Mouse (Mus musculus): ENCODE results near the gene Snrpf. TPM values are rescaled to one million over a fixed set of nuclear protein-coding genes. Genes with fewer than 3 reads are reported as not detected.

Snrpf gene
- polyA plus RNA-seq (2016; fragmentation: Nextera tagmentation; extraction: Ambion mirVana) = 144 and 147 TPM in 2 replicates

DNA sequence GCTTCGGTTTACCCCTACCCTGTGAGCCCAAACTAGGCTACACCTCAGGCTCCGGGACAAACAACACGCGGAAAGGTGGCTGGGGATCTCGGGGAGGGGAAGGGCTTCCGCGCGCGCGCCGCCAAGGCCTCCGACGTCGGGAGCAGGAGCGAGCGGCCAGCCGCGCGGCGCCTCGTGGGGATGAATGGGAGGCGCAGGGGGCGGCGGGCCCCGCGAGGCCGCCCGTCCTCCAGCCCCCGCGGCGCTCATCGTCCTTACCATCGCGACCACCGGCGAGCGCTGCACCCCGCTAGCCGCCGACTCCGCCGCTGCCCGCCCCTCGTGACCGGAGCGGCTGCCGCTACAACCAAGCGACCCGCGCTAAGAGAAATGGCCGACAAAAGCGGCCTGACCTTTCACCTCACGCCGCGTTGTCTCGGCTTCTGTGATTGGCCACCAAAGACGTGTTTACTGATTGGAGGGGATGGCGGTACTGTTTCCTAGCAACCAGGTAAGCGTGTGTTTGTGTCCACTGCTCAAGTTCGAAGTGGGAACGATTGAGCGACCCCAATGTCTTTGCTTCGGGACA is at the start of gene Snrpf:
Gene Snrpf (minus strand): TSS at position 426 of the 568 bp plus-strand sequence.
- Histone ChIP-seq H3K27me3 (no peaks in the 10 kb centered on the region), H3K4me2 (replicated peaks) (peak within 1 kb of the TSS; percentile 85), H3K9ac (peak within 1 kb of the TSS; percentile 78), H3K4me1 (peaks cover 14% of the 10 kb centered on the region), H3K36me3 (peaks cover 14% of the 10 kb centered on the region; the same call in 1 of the 2 replicates), H3K9me3 (no peaks in the 10 kb centered on the region), H3K4me3 (peak within 1 kb of the TSS; percentile 84), H3K27ac (peak within 1 kb of the TSS; percentile 83)
- WGBS = under 1% methylated on average over 63 of the region's 63 CpGs
- ATAC-seq (ENCODE audit: insufficient number of reproducible peaks, insufficient read depth, low FRiP score, low TSS enrichment) = peak; percentile 80

DNA sequence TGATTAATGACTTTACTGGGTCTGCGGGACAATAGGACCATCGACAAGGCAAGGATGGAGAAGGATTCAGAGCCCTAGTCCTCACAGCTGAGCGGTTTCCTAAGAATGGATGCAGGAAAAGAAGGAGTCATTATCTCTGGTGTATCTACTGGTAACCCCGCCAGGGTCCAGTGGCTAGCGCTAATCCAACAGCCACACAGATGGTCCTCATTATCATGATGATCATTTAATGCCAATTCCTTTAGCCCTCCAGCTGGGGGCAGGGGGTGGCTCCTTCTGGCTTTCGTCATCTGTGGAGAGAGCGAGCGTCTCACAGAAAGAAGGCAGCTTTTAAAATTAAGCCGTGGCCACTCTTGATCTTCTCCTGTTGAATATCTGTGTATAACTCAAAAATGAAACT is 46.4 kb upstream of the Snrpf start:
- peaks cover 21% of the 10 kb centered on the region; the same call in 1 of the 2 replicates for H3K27me3 ChIP-seq
- H3K36me3 ChIP-seq = no peaks in the 10 kb centered on the region
- 29% methylated on average over 9 of the region's 9 CpGs for WGBS
- ATAC-seq (ENCODE audit: insufficient number of reproducible peaks, insufficient read depth, low FRiP score, low TSS enrichment) = no peak
- no peak overlapping the region for H3K27ac ChIP-seq
- no peak overlapping the region for H3K9ac ChIP-seq
- H3K4me2 ChIP-seq (replicated peaks) = no peak overlapping the region
- H3K4me1 ChIP-seq = 0 out of 2 replicates have a peak, but pooled peaks cover 8% of the 10 kb centered on the region
- no peak overlapping the region for H3K4me3 ChIP-seq
- H3K9me3 ChIP-seq = no peaks in the 10 kb centered on the region

DNA sequence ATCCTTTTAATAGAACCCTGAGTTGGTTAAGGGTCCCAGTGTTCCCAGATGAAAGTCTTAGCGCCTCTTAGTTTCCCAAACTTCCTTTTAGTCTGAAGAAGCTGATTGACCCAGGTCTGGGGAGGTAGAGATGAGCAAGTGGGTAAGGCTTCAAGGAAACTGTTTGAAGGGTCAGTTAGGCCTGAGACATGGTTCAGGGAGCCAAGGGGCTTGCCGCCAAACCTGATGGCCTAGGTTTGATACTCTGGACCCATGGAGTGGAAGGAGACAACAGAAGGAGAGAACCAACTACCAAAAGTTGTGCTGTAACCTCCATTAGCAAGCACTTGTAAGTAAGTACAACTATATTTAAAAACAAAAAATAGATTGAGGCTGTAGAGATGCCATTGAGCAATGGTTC is 44.5 kb upstream of the Snrpf start:
- no peak overlapping the region for H3K9ac ChIP-seq
- no peaks in the 10 kb centered on the region for H3K4me1 ChIP-seq
- WGBS = 94% methylated on average over 2 of the region's 2 CpGs
- no peak overlapping the region for H3K27ac ChIP-seq
- no peaks in the 10 kb centered on the region for H3K36me3 ChIP-seq
- H3K9me3 ChIP-seq = no peaks in the 10 kb centered on the region
- no peak overlapping the region for H3K4me3 ChIP-seq
- no peak for ATAC-seq (ENCODE audit: insufficient number of reproducible peaks, insufficient read depth, low FRiP score, low TSS enrichment)
- H3K27me3 ChIP-seq = 0 out of 2 replicates have a peak, but pooled peaks cover 8% of the 10 kb centered on the region
- H3K4me2 ChIP-seq (replicated peaks) = no peak overlapping the region

DNA sequence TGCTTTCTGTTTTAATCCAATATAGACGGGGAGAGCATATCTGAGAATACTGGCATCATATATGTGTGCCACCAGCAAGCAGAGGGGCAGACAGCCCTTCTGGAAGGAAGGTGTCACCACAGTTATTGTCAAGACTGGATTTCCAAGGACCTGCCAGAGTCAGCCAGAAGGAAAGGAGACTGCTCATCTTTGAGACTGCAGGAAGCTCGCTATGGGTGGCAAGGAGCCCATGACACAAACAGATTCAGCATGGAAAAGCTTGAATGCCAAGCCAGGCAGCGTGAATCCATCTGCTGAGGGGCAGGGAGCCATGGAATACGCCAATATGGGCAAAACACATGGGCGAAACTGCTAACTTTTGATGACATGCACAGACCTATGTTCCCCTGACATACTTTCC is 44.1 kb upstream of the Snrpf start:
- Histone ChIP-seq H3K27ac (no peak overlapping the region), H3K9me3 (no peaks in the 10 kb centered on the region), H3K9ac (no peak overlapping the region), H3K27me3 (0 out of 2 replicates have a peak, but pooled peaks cover 7% of the 10 kb centered on the region), H3K36me3 (no peaks in the 10 kb centered on the region), H3K4me1 (no peaks in the 10 kb centered on the region), H3K4me3 (no peak overlapping the region), H3K4me2 (replicated peaks) (no peak overlapping the region)
- no peak for ATAC-seq (ENCODE audit: insufficient number of reproducible peaks, insufficient read depth, low FRiP score, low TSS enrichment)
- 84% methylated on average over 5 of the region's 5 CpGs for WGBS

DNA sequence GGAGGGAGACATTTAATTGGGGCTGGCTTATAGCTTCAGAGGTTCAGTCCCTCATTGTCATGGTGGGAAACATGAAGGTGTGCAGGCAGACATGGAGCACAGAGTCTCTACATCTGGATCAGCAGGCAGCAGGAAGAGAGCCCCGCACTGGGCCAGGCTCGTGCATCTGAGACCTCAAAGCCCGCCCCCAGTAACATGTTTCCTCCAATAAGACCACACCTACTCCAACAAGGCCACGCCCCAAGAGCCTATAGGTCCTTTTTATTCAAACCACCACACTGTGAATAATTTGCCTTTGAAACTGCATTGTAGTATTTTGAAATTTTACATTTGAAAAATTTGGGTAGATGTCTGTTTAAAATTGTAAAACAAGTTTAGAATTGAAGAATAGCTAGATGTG is 42.6 kb upstream of the Snrpf start:
- Histone ChIP-seq H3K4me3 (no peak overlapping the region), H3K27ac (no peak overlapping the region), H3K27me3 (no peaks in the 10 kb centered on the region), H3K36me3 (no peaks in the 10 kb centered on the region), H3K9me3 (no peaks in the 10 kb centered on the region), H3K4me1 (no peaks in the 10 kb centered on the region), H3K9ac (no peak overlapping the region), H3K4me2 (replicated peaks) (no peak overlapping the region)
- no peak for ATAC-seq (ENCODE audit: insufficient number of reproducible peaks, insufficient read depth, low FRiP score, low TSS enrichment)
- 72% methylated on average over 4 of the region's 4 CpGs for WGBS

DNA sequence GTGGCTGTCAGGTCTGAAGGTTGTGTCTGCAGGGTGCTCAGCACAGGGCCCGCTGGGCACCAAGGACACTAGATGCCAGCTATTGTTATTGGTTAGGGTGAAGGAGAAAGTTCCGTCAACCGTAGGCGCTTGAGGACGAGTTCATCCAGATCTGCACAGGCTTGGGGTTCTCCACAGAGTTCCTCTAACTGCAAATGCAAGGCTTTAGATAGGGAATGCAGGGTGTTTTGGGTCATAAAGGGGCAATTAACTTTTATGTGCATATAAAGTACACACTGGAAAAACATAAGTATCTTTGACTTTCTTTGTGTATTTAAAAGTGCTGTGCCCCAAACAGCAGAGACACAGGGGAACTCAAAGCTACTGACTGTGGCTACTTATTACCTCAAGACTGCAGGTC is 40.8 kb upstream of the Snrpf start:
- H3K4me1 ChIP-seq = no peaks in the 10 kb centered on the region
- H3K36me3 ChIP-seq = no peaks in the 10 kb centered on the region
- no peaks in the 10 kb centered on the region for H3K9me3 ChIP-seq
- no peak overlapping the region for H3K4me3 ChIP-seq
- no peak overlapping the region for H3K9ac ChIP-seq
- H3K4me2 ChIP-seq (replicated peaks) = no peak overlapping the region
- H3K27me3 ChIP-seq = no peaks in the 10 kb centered on the region
- H3K27ac ChIP-seq = no peak overlapping the region
- 85% methylated on average over 5 of the region's 5 CpGs for WGBS
- no peak for ATAC-seq (ENCODE audit: insufficient number of reproducible peaks, insufficient read depth, low FRiP score, low TSS enrichment)

DNA sequence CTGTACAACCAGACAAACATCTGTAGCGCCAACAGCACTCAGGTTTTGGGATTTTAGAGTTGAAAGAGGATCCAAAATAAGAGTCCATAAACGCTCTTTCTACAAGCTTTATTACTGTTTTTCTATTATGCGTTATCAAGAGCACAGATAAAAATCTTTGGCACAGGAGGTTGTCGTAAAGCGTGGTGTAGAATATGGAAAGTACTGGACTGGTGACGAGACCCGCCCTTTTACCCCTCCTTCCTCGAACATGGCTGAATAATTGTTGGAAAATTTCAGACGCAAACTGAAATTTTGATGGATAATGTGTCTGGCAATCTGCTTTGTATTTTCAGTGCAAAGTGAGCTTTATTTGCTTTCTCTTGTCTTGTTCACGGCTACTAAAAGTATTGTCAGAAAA is 34.6 kb upstream of the Snrpf start:
- ATAC-seq (ENCODE audit: insufficient number of reproducible peaks, insufficient read depth, low FRiP score, low TSS enrichment) = no peak
- Histone ChIP-seq H3K4me2 (replicated peaks) (no peak overlapping the region), H3K9ac (no peak overlapping the region), H3K4me1 (no peaks in the 10 kb centered on the region; the same call in 1 of the 2 replicates), H3K9me3 (no peaks in the 10 kb centered on the region), H3K4me3 (no peak overlapping the region), H3K36me3 (no peaks in the 10 kb centered on the region), H3K27me3 (no peaks in the 10 kb centered on the region), H3K27ac (no peak overlapping the region)
- WGBS = 74% methylated on average over 10 of the region's 10 CpGs

DNA sequence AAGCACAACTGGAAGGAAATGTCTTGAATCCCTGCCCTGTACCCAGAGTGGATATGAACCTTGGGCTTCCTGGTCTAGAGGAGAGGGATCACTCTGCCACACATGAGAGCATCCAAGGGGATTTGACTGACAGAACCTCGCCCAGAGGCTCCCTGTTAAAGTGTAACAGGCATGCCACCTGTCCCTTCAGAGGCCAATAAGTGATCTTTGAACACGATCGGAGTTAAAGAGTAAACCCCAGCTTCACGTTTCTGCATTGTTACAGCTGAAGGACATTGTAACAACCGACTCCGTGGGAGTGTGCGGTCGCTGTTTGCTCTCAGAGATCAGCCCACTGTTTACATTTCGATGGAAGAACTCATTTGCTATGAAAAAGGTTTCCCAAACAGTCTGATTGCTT is 34.2 kb upstream of the Snrpf start:
- no peak for ATAC-seq (ENCODE audit: insufficient number of reproducible peaks, insufficient read depth, low FRiP score, low TSS enrichment)
- Histone ChIP-seq H3K27me3 (no peaks in the 10 kb centered on the region), H3K4me2 (replicated peaks) (no peak overlapping the region), H3K9ac (no peak overlapping the region), H3K4me3 (no peak overlapping the region), H3K27ac (no peak overlapping the region), H3K4me1 (no peaks in the 10 kb centered on the region; the same call in 1 of the 2 replicates), H3K9me3 (no peaks in the 10 kb centered on the region), H3K36me3 (no peaks in the 10 kb centered on the region)
- WGBS = 54% methylated on average over 9 of the region's 9 CpGs

DNA sequence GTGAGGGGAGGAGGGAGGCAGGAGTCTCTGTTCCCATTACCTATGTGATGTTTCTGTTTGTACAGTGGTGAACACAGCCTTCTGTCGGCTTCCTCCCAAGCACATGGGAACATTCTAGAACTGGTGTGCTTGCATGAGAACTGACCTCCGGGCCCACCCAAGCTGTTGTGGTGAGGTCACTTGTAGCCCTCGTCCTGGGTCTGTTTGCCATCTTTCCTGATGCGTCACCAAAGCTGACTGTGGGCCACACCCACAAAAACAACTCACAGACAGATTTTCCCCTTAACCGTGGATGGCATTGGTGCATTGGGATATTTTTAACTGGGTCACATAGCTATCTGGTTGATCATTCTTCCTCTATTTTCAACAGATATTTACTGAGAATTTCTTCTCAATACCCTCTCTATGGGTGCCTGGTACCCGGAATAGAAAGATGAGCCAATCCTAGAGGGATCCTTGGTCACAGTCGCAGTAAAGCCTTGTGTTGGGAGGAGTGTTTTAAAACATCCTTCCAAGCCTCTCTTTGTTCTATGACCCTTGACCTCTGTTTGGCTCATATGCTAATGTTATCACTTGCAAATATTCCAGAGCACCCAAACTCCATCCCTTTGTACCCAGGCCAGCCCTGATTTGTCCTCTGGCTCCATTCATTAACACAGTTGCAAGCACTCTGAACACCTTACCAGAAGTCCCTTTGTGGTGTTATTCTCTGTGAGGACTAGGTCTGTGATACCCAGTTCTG is 31.1 kb upstream of the Snrpf start:
- Histone ChIP-seq H3K4me2 (replicated peaks) (no peak overlapping the region), H3K36me3 (no peaks in the 10 kb centered on the region), H3K9me3 (no peaks in the 10 kb centered on the region), H3K27ac (no peak overlapping the region), H3K9ac (no peak overlapping the region), H3K4me3 (no peak overlapping the region), H3K27me3 (no peaks in the 10 kb centered on the region), H3K4me1 (no peaks in the 10 kb centered on the region; the same call in 1 of the 2 replicates)
- 75% methylated on average over 7 of the region's 7 CpGs for WGBS
- no peak for ATAC-seq (ENCODE audit: insufficient number of reproducible peaks, insufficient read depth, low FRiP score, low TSS enrichment)

DNA sequence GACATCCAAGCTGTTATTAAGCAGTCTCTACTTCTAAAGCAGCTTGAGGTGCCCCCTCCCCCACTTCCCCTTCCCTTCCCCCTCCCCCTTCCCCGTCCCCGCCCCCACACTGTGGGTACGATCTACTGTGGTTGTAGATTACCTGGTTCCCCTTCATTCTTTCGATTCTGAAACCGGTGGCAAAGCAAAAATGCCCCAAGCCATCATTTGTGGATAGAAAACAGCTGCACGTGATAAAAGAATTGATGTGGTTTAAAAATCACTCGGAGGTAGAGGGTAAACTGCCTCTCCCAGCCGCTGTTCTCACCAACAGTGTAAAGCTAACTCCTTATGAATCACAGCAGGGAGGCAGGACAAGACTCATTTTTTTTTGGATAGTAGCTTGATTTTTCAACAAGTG is 25.3 kb upstream of the Snrpf start:
- WGBS = 54% methylated on average over 8 of the region's 8 CpGs
- Histone ChIP-seq H3K27me3 (no peaks in the 10 kb centered on the region), H3K36me3 (no peaks in the 10 kb centered on the region), H3K4me2 (replicated peaks) (no peak overlapping the region), H3K4me1 (no peaks in the 10 kb centered on the region), H3K9ac (no peak overlapping the region), H3K4me3 (no peak overlapping the region), H3K9me3 (no peaks in the 10 kb centered on the region), H3K27ac (no peak overlapping the region)
- ATAC-seq (ENCODE audit: insufficient number of reproducible peaks, insufficient read depth, low FRiP score, low TSS enrichment) = no peak

DNA sequence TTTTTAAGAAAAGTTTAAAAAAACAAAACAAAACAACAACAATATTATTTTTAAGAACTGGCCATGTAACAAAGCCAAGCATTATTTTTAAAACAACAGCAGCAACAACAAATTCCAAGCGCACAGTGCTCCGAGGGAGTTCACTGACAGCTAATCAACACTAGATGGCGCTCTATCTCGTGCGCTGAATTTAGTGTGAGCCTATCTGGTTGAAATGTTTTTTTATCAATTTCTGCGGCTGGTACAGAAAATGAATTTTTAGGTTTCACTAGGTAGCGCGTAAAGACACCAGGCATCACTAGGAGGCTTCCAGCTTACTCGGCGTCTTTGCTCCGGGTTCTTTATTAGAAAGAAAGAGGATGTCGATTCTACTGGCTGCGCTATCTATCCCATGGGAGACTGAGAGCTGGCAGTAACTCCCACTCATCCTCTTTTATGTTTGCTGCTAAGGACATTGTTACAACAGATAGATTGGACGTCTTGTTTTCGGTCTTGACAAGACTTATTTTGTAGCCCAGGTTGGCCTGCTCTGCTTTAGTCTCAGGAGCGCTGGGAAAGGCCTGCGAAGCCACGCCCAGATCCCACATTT is 22.0 kb upstream of the Snrpf start:
- WGBS = 48% methylated on average over 18 of the region's 18 CpGs
- Histone ChIP-seq H3K27me3 (no peaks in the 10 kb centered on the region), H3K9me3 (no peaks in the 10 kb centered on the region), H3K9ac (no peak overlapping the region), H3K36me3 (no peaks in the 10 kb centered on the region), H3K4me3 (no peak overlapping the region), H3K4me1 (no peaks in the 10 kb centered on the region), H3K4me2 (replicated peaks) (no peak overlapping the region), H3K27ac (no peak overlapping the region)
- no peak for ATAC-seq (ENCODE audit: insufficient number of reproducible peaks, insufficient read depth, low FRiP score, low TSS enrichment)

DNA sequence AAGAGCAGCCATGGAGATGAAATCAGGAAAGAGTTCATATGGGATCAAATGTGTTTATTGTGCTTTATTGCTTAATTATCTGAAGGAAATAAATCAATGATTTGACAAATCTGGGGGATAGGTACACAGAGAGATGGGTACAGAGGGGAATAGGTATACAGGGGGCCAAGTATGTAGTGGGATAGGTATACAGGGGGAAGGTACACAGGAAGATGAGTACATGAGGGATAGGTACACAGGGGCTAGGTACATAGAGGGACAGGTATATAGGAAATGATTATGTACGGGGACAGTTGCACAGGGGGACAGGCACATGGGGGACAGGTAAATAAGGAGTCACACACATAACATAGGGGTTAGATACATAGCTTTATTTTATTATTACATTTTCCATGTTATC is 21.4 kb upstream of the Snrpf start:
- Histone ChIP-seq H3K9me3 (no peaks in the 10 kb centered on the region), H3K9ac (no peak overlapping the region), H3K4me3 (no peak overlapping the region), H3K4me2 (replicated peaks) (no peak overlapping the region), H3K4me1 (no peaks in the 10 kb centered on the region), H3K36me3 (no peaks in the 10 kb centered on the region), H3K27me3 (no peaks in the 10 kb centered on the region), H3K27ac (no peak overlapping the region)
- 95% methylated on average over 1 of the region's 1 CpGs for WGBS
- ATAC-seq (ENCODE audit: insufficient number of reproducible peaks, insufficient read depth, low FRiP score, low TSS enrichment) = no peak

All from embryonic facial prominence, embryonic 12.5 days (tissue).